Mouse (Mus musculus): ENCODE measurements around the gene Gas7.

Gas7 gene

GRCm38 (mm10) chr11:67722399-67723156 is 267.3 kb downstream of the Gas7 start:
- DNase-seq (ENCODE audit: low spot score), result no peak

- no peak for DNase-seq (ENCODE audit: low spot score)
Observed at GRCm38 (mm10) chr11:67723231-67724013, 268.2 kb downstream of the Gas7 start.

DNA sequence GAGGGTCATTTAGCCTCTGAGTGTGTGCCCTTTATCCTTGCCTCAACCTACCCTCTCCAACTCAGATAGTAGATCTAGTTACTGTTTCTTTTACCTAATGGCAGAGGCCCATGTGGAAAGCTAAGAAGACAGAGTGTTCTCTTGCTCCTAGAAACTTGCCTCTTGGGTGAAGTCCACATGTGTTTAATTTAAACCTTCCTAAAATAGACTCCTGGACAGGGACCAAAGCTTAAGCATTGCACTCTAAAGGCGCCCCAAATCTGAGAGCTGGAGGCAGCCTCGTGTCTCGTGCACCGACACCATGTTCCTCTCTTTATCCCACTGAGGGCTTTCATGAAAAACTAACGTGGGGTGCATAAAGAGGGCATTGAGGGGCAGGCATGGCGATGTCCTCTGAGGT is 271.9 kb downstream of the Gas7 start:
- DNase-seq (ENCODE audit: low spot score), result no peak

DNA sequence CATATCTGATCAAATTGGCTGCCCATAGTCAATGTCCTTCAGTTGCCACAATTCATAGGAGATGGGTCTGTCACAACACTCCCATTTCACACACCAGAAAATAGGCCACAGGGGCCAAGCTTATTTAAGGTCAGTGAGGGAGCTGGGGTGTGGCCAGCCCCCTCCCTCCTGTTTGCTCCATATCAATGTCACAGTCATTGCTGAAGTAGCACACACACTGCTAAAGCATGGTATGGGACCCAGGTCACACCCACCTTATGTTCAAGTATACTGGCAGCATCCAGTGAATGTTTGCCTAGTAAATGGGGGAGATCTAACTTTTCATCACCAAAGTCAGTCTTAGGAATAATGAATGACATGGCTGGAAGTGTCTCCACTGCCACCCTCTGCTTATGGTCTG is 273.5 kb downstream of the Gas7 start:
- DNase-seq (ENCODE audit: low spot score), result no peak

- no peak for DNase-seq (ENCODE audit: low spot score)
Observed at GRCm38 (mm10) chr11:67731056-67731455, 275.8 kb downstream of the Gas7 start.

DNA sequence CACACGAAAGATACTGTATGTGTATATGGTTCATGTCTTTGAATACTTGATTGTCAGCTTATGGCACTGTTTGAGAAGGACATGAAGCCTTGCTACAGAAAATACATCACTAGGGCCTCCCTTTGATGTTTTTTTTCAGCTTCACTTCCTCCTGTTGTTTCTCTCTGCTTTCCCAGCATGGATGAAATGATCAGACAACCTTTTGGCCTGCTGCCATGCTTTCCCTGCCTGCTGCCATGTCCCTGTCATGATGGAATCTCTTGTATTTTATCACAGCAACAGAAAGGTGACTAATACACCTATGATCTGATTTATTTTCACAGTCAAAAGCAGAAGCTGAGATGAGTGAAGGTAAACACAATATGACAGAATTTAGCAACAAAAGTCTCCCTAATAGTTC is 278.5 kb downstream of the Gas7 start:
- no peak for DNase-seq (ENCODE audit: low spot score)

DNA sequence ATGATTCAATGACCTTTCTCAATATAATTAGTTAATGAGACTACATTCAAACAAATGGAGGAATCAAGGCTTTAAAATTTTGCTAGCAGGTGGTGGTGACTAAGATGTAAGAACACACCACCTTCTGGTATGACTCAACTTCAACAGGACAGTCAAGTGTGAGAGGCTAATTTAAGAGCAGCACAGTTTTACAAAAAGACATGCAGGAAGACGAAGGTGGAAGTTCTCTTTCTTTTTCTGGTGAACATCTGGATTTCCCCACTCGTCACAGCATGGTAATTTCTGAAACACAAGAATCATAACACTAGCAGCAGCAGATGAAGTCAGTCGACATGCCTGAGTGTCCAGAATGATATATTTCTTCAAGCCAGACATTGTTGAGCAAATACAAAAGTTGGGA is 279.4 kb downstream of the Gas7 start:
- DNase-seq (ENCODE audit: low spot score), result no peak

DNA sequence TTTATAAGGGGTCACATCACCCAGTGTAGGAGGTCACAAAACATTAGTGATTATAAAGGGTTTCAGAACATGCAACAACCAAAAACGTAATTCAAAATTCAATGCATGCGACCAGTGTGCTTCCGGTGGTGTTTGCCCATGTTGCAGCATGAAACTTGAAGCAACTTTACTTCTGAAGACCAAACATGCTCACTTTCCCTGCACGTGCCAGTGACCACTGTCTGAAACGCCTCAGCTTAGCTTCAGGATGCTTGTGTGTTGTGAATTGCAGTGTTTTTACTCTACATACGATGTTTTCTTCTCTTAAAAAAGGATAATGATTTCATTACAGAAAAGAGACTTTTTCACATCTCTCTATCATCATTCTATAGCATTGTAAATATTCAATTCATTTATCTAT is 283.1 kb downstream of the Gas7 start:
- no peak for DNase-seq (ENCODE audit: low spot score)
